Mouse (Mus musculus) intestine, postnatal 0 days (tissue): ENCODE data around the gene Rtl6. TPM values are rescaled to one million over a fixed set of nuclear protein-coding genes. Genes with fewer than 3 reads are reported as not detected.

ENCODE experiments used
- ATAC-seq: fragments of 200-750 bp; cut with Nextera tagmentation; 2 replicates; pipeline ENCODE4 v1.8.0; 2017; ENCODE audit warnings: mild to moderate bottlenecking, moderate TSS enrichment, moderate library complexity
- H3K27ac ChIP-seq: fragments of 300-500 bp; sonication (generic); 2 replicates; pipeline ENCODE4 v1.5.1; 2014; ENCODE audit warnings: mild to moderate bottlenecking, low read depth, low read length, moderate library complexity
- H3K27me3 ChIP-seq: fragments of 300-500 bp; sonication (generic); replicated peaks from 2 replicates; pipeline ENCODE4 v1.6.1; 2014; ENCODE audit warnings: low read length, mixed read lengths; ENCODE audit not compliant: control insufficient read depth, insufficient read depth
- H3K36me3 ChIP-seq: fragments of 300-500 bp; sonication (generic); 2 replicates; pipeline ENCODE4 v1.6.1; 2014; ENCODE audit warnings: mild to moderate bottlenecking, moderate library complexity; ENCODE audit not compliant: control insufficient read depth, insufficient read depth
- H3K4me1 ChIP-seq: fragments of 300-500 bp; sonication (generic); replicated peaks from 2 replicates; pipeline ENCODE4 v1.6.1; 2014; ENCODE audit warnings: antibody characterized with exemption, low read length, mixed read lengths; ENCODE audit not compliant: control insufficient read depth, insufficient read depth
- H3K4me2 ChIP-seq: fragments of 300-500 bp; sonication (generic); replicated peaks from 2 replicates; pipeline ENCODE4 v1.6.1; 2014; ENCODE audit warnings: low read depth, mild to moderate bottlenecking, moderate library complexity
- H3K4me3 ChIP-seq: fragments of 300-500 bp; sonication (generic); 2 replicates; pipeline ENCODE4 v1.5.1; 2014; ENCODE audit warnings: low read depth, low read length
- H3K9ac ChIP-seq: fragments of 300-500 bp; sonication (generic); 2 replicates; pipeline ENCODE4 v1.6.1; 2014; ENCODE audit warnings: mild to moderate bottlenecking, low read depth, low read length
- H3K9me3 ChIP-seq: fragments of 300-500 bp; sonication (generic); 2 replicates; pipeline ENCODE4 v1.6.1; 2016; ENCODE audit warnings: mixed run types; ENCODE audit not compliant: control insufficient read depth
- CTCF ChIP-seq: sonication (generic); IDR thresholded peaks from 2 replicates; pipeline ENCODE4 v1.5.1; 2016; ENCODE audit warnings: low read depth, mild to moderate bottlenecking, control low read depth, antibody characterized with exemption, moderate library complexity
- WGBS: fragments of 180-500 bp; shearing (Covaris S2); extraction: QIAGEN DNeasy Blood & Tissue Kit; methylation state at CpG from one replicate; pipeline ENCODE4 v1.1.7; 2014; 5-methylcytosine and 5-hydroxymethylcytosine counted together
- polyA plus RNA-seq: library from polyadenylated mRNA; unstranded; fragments of >200 nt; fragmentation: Nextera tagmentation; extraction: Ambion mirVana; gene quantifications from 2 replicates; pipeline ENCODE4 v1.2.1, GENCODE M21; 2015

The Rtl6 gene
- polyA plus RNA-seq, 1 experiment from 2014 or later = 3.7 TPM

- Histone ChIP-seq H3K27me3 (no peaks in the 10 kb centered on the region), H3K27ac (no peak overlapping the region), H3K9me3 (no peaks in the 10 kb centered on the region), H3K4me2 (no peak overlapping the region), H3K9ac (no peak overlapping the region), H3K4me1 (no peaks in the 10 kb centered on the region), H3K4me3 (no peak overlapping the region), H3K36me3 (no peaks in the 10 kb centered on the region)
- TF ChIP-seq CTCF = no peak
- 66% methylated on average over 5 of the region's 5 CpGs for WGBS
- ATAC-seq = no peak
These were observed 44.9 kb downstream of the Rtl6 start for GRCm38 (mm10) chr15:84512626-84513296.

DNA sequence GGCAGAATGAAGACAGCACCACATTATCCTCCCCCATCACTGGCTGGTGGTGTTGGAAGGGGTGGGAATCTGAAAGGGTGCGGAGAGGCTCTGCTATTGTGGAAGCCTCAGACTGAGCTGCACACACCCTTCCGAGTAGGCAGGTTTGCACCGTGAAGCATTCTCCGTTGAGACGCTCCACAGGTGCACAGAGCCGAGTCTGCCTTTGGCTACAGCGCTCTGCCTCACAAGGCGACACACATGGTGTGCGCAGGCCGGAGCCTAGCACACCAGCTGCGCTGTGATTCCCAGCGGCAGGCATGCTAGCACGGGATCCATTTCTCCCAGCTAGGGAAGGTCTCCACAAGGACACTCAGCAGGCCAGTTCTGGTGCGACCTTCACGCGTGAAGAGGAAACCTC, 47.6 kb downstream of the Rtl6 start:
- Histone ChIP-seq H3K9ac (no peak overlapping the region), H3K9me3 (no peaks in the 10 kb centered on the region), H3K4me1 (no peaks in the 10 kb centered on the region), H3K27ac (no peak overlapping the region), H3K36me3 (no peaks in the 10 kb centered on the region), H3K4me3 (no peak overlapping the region), H3K27me3 (no peaks in the 10 kb centered on the region), H3K4me2 (no peak overlapping the region)
- 70% methylated on average over 16 of the region's 16 CpGs for WGBS
- ATAC-seq = no peak
- TF ChIP-seq CTCF = no peak

- no peak overlapping the region for H3K9ac ChIP-seq
- TF ChIP-seq CTCF = no peak
- no peaks in the 10 kb centered on the region for H3K36me3 ChIP-seq
- no peak overlapping the region for H3K4me2 ChIP-seq
- H3K27me3 ChIP-seq = no peaks in the 10 kb centered on the region
- no peak overlapping the region for H3K4me3 ChIP-seq
- no peak overlapping the region for H3K27ac ChIP-seq
- no peaks in the 10 kb centered on the region for H3K9me3 ChIP-seq
- H3K4me1 ChIP-seq = no peaks in the 10 kb centered on the region
- 64% methylated on average over 5 of the region's 5 CpGs for WGBS
- no peak for ATAC-seq
These were observed 48.5 kb downstream of the Rtl6 start for GRCm38 (mm10) chr15:84509161-84509560.

- Histone ChIP-seq H3K9ac (no peak overlapping the region), H3K36me3 (no peaks in the 10 kb centered on the region), H3K4me2 (no peak overlapping the region), H3K9me3 (no peaks in the 10 kb centered on the region), H3K27ac (no peak overlapping the region), H3K27me3 (no peaks in the 10 kb centered on the region), H3K4me3 (no peak overlapping the region), H3K4me1 (no peaks in the 10 kb centered on the region)
- ATAC-seq = no peak
- WGBS = 84% methylated on average over 10 of the region's 10 CpGs
- TF ChIP-seq CTCF = no peak
These were observed 51.6 kb downstream of the Rtl6 start for GRCm38 (mm10) chr15:84506026-84506425.

DNA sequence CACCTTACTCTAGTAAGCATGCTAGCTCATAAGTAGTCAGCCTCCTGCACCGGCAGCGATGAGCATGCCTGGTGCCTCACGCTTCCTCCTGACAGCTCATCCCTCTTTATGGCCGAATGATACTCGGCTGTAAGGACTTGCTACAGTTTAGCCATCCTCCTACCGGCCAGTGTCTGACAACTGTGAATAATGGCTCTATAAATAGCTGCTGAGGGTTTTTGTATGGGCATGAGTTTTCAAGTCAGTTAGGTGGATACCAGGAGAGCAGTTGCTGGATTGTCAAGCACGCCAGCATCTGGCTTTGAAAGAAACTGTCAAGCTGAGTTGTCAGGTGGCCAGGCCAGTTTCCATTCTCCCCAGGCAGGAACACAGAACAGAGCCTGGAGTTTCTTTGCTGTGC, 52.7 kb downstream of the Rtl6 start:
- Histone ChIP-seq H3K4me3 (no peak overlapping the region), H3K4me1 (no peaks in the 10 kb centered on the region), H3K36me3 (no peaks in the 10 kb centered on the region), H3K9ac (no peak overlapping the region), H3K4me2 (no peak overlapping the region), H3K27me3 (no peaks in the 10 kb centered on the region), H3K27ac (no peak overlapping the region), H3K9me3 (no peaks in the 10 kb centered on the region)
- no peak for TF ChIP-seq CTCF
- 25% methylated on average over 7 of the region's 7 CpGs for WGBS
- no peak for ATAC-seq

Other genes starting within 250 kb of the Rtl6 start
- 1.1 and 1.2 TPM in 2 replicates for gene Parvg, start 233.8 kb downstream of the Rtl6 start, polyA plus RNA-seq
- 0.70 and 0.82 TPM in 2 replicates for gene Shisal1, start 110.7 kb downstream of the Rtl6 start, polyA plus RNA-seq
- 68.5 and 83.0 TPM in 2 replicates for gene Prr5, start 111.8 kb upstream of the Rtl6 start, polyA plus RNA-seq
- 10.6 and 11.2 TPM in 2 replicates for gene Arhgap8, start 162.2 kb upstream of the Rtl6 start, polyA plus RNA-seq